8 mouse cellular contexts compared by ENCODE assay signal in genomic region chr3:21564847-21565485, GRCm38 (mm10).
DNase-seq lines count a peak whose midpoint lies in the region; ATAC-seq and TF ChIP-seq lines count a peak whose summit lies in the region.

No protein-coding gene starts in this region.

- ATAC-seq in neural tube, embryonic 12.5 days (ENCODE audit: low FRiP score, low read depth), result 0 out of 2 replicates have a peak, but pooled peaks have one; percentile 13
- ATAC-seq in hindbrain, embryonic 16.5 days, result peak; percentile 10

- H3K4me2 ChIP-seq in neural tube, embryonic 12.5 days (replicated peaks), result no peak overlapping the region
- H3K4me2 ChIP-seq in hindbrain, embryonic 16.5 days (ENCODE audit: low read length), result no peak overlapping the region

- WGBS in neural tube, embryonic 12.5 days, result 61% methylated on average over 4 of the region's 4 CpGs
- 46% methylated on average over 4 of the region's 4 CpGs for WGBS in hindbrain, embryonic 16.5 days
- WGBS in olfactory bulb, adult 2 months, result 37% methylated on average over 4 of the region's 4 CpGs

- no peak for TF ChIP-seq POLR2A in olfactory bulb, adult 2 months (IDR thresholded peaks at IDR 0.05; ENCODE audit: insufficient read depth, low read depth, low read length)

- peak; percentile 15 for DNase-seq in gastrocnemius, adult 18-20 months (ENCODE audit: low spot score)
- no peak for DNase-seq in gastrocnemius, postnatal 36 days
- no peak for DNase-seq in neural tube, embryonic 10.5 days (ENCODE audit: extremely low spot score, low spot score)
- DNase-seq in retina, embryonic 14.5 days (ENCODE audit: low spot score), result no peak
- DNase-seq in thymus, postnatal 25 days, result no peak

- no peaks in the 10 kb centered on the region for H3K36me3 ChIP-seq in neural tube, embryonic 12.5 days
- no peaks in the 10 kb centered on the region for H3K36me3 ChIP-seq in hindbrain, embryonic 16.5 days (ENCODE audit: control insufficient read depth, insufficient read depth, low read length)

- peaks cover 10% of the 10 kb centered on the region for H3K4me1 ChIP-seq in neural tube, embryonic 12.5 days
- peaks cover 14% of the 10 kb centered on the region for H3K4me1 ChIP-seq in hindbrain, embryonic 16.5 days (ENCODE audit: control insufficient read depth, insufficient read depth, low read depth, low read length)
- H3K4me1 ChIP-seq in olfactory bulb, adult 2 months (ENCODE audit: control insufficient read depth, insufficient read depth, low read length), result peaks cover 8% of the 10 kb centered on the region

- no peaks in the 10 kb centered on the region for H3K27me3 ChIP-seq in neural tube, embryonic 12.5 days (replicated peaks)
- no peaks in the 10 kb centered on the region for H3K27me3 ChIP-seq in hindbrain, embryonic 16.5 days (replicated peaks; ENCODE audit: control insufficient read depth, insufficient read depth, low read length)

- no peaks in the 10 kb centered on the region for H3K9me3 ChIP-seq in neural tube, embryonic 12.5 days
- no peaks in the 10 kb centered on the region for H3K9me3 ChIP-seq in hindbrain, embryonic 16.5 days (ENCODE audit: control insufficient read depth, low read length)

- H3K9ac ChIP-seq in neural tube, embryonic 12.5 days, result no peak overlapping the region
- H3K9ac ChIP-seq in hindbrain, embryonic 16.5 days (ENCODE audit: low read depth, low read length), result no peak overlapping the region

- no peak overlapping the region for H3K27ac ChIP-seq in neural tube, embryonic 12.5 days
- peak overlapping the region; percentile 70 for H3K27ac ChIP-seq in hindbrain, embryonic 16.5 days (ENCODE audit: low read depth, low read length)
- H3K27ac ChIP-seq in olfactory bulb, adult 2 months (ENCODE audit: insufficient read depth, low read depth, low read length), result peak overlapping the region; percentile 48

- intact Hi-C loops in gastrocnemius, postnatal 36 days (cut with DNase I), result loop anchor here (10.0 kb wide), 3 partner anchors 300 to 770 kb away; no protein-coding TSS in a partner anchor

- no peak for TF ChIP-seq CTCF in olfactory bulb, adult 2 months (IDR thresholded peaks at IDR 0.05; ENCODE audit: insufficient read depth, low read depth, low read length)

- H3K4me3 ChIP-seq in neural tube, embryonic 12.5 days, result no peak overlapping the region
- no peak overlapping the region for H3K4me3 ChIP-seq in hindbrain, embryonic 16.5 days (ENCODE audit: low read length)
- H3K4me3 ChIP-seq in olfactory bulb, adult 2 months (ENCODE audit: insufficient read depth, low read depth, low read length), result no peak overlapping the region
